Mouse (Mus musculus) spleen, adult 12 weeks (tissue): Measurements from ENCODE around the gene Olfr1416.
"Not testable (repeated sequence)": the region's sequence is repeated elsewhere in the genome, so short reads cannot be mapped to it uniquely, and the experiment has no call there.

ENCODE experiments used
- DNase-seq: peaks from one replicate; pipeline ENCODE4 v3.0.0; 2022; ENCODE audit warnings: low spot score

Gene Olfr1416

GRCm38 (mm10) chr1:92485013-92485412 lies at the start of gene Olfr1416:
Gene Olfr1416 (minus strand): TSS chr1:92485113.
- no peak for DNase-seq

GRCm38 (mm10) chr1:92523764-92524163 lies 38.9 kb upstream of the Olfr1416 start:
- DNase-seq, result no peak

- DNase-seq, result no peak
Measured at GRCm38 (mm10) chr1:92521376-92521775, 36.5 kb upstream of the Olfr1416 start.

- no peak for DNase-seq
Measured at GRCm38 (mm10) chr1:92519046-92519445, 34.1 kb upstream of the Olfr1416 start.

GRCm38 (mm10) chr1:92518561-92518960 lies 33.6 kb upstream of the Olfr1416 start, which contains the start of gene Olfr1414:
Gene Olfr1414 (minus strand): TSS chr1:92518661.
- no peak for DNase-seq

GRCm38 (mm10) chr1:92515390-92515789 lies 30.5 kb upstream of the Olfr1416 start:
- DNase-seq, result no peak

GRCm38 (mm10) chr1:92511646-92512045 lies 26.7 kb upstream of the Olfr1416 start:
- not testable (repeated sequence) for DNase-seq

GRCm38 (mm10) chr1:92496001-92496400 lies 11.1 kb upstream of the Olfr1416 start, which contains the start of gene Olfr1415:
Gene Olfr1415 (minus strand): TSS chr1:92496101.
- no peak for DNase-seq

GRCm38 (mm10) chr1:92474066-92474578 lies 10.8 kb downstream of the Olfr1416 start:
- DNase-seq, result no peak

- peak; percentile 96 for DNase-seq
Measured at GRCm38 (mm10) chr1:92473165-92474041, 11.5 kb downstream of the Olfr1416 start, which contains the start of gene Ndufa10. Gene Ndufa10 (minus strand): TSS chr1:92473860.

GRCm38 (mm10) chr1:92468891-92469290 lies 16.0 kb downstream of the Olfr1416 start:
- no peak for DNase-seq

- no peak for DNase-seq
Measured at GRCm38 (mm10) chr1:92458416-92458815, 26.5 kb downstream of the Olfr1416 start.

- no peak for DNase-seq
Measured at GRCm38 (mm10) chr1:92457758-92458157, 27.2 kb downstream of the Olfr1416 start.

GRCm38 (mm10) chr1:92453751-92454445 lies 31.0 kb downstream of the Olfr1416 start:
- DNase-seq, result no peak

- DNase-seq, result no peak
Measured at GRCm38 (mm10) chr1:92448293-92448692, 36.6 kb downstream of the Olfr1416 start.

- DNase-seq, result no peak
Measured at GRCm38 (mm10) chr1:92441453-92442063, 43.4 kb downstream of the Olfr1416 start.

- no peak for DNase-seq
Measured at GRCm38 (mm10) chr1:92440066-92440750, 44.7 kb downstream of the Olfr1416 start.

- DNase-seq, result no peak
Measured at GRCm38 (mm10) chr1:92437678-92438271, 47.1 kb downstream of the Olfr1416 start.

- DNase-seq, result no peak
Measured at GRCm38 (mm10) chr1:92436831-92437321, 48.0 kb downstream of the Olfr1416 start.

- no peak for DNase-seq
Measured at GRCm38 (mm10) chr1:92434986-92435385, 49.9 kb downstream of the Olfr1416 start.

- no peak for DNase-seq
Measured at GRCm38 (mm10) chr1:92432791-92433190, 52.1 kb downstream of the Olfr1416 start.
